Mouse (Mus musculus) hindbrain, embryonic 12.5 days (tissue): ENCODE measurements around the gene Usp8. TPM values are rescaled to one million over a fixed set of nuclear protein-coding genes. Genes with fewer than 3 reads are reported as not detected.

ENCODE experiments used
- ATAC-seq: fragments of 200-750 bp; cut with Nextera tagmentation; 2 replicates; pipeline ENCODE4 v1.8.0; 2017; ENCODE audit warnings: moderate TSS enrichment; ENCODE audit not compliant: low FRiP score
- H3K27ac ChIP-seq: fragments of 300-500 bp; sonication (generic); 2 replicates; pipeline ENCODE4 v1.5.1; 2016; ENCODE audit warnings: mild to moderate bottlenecking
- H3K27me3 ChIP-seq: fragments of 300-500 bp; sonication (generic); 2 replicates; pipeline ENCODE4 v1.6.1; 2016; ENCODE audit warnings: mild to moderate bottlenecking
- H3K36me3 ChIP-seq: fragments of 300-500 bp; sonication (generic); 2 replicates; pipeline ENCODE4 v1.6.1; 2016; ENCODE audit warnings: mild to moderate bottlenecking
- H3K4me1 ChIP-seq: fragments of 300-500 bp; sonication (generic); 2 replicates; pipeline ENCODE4 v1.6.1; 2016
- H3K4me2 ChIP-seq: fragments of 300-500 bp; sonication (generic); replicated peaks from 2 replicates; pipeline ENCODE4 v1.6.1; 2016; ENCODE audit warnings: mild to moderate bottlenecking
- H3K4me3 ChIP-seq: fragments of 300-500 bp; sonication (generic); 2 replicates; pipeline ENCODE4 v1.5.1; 2016; ENCODE audit warnings: mild to moderate bottlenecking
- H3K9ac ChIP-seq: fragments of 300-500 bp; sonication (generic); 2 replicates; pipeline ENCODE4 v1.6.1; 2016; ENCODE audit warnings: mild to moderate bottlenecking, moderate library complexity
- H3K9me3 ChIP-seq: fragments of 300-500 bp; sonication (generic); replicated peaks from 2 replicates; pipeline ENCODE4 v1.6.1; 2016; ENCODE audit warnings: mild to moderate bottlenecking
- WGBS: fragments of 180-500 bp; shearing (Covaris S2); methylation state at CpG from one replicate; pipeline ENCODE4 v1.1.7; 2016; 5-methylcytosine and 5-hydroxymethylcytosine counted together
- polyA plus RNA-seq: library from polyadenylated mRNA; unstranded; fragments of >200 nt; fragmentation: Nextera tagmentation; extraction: Ambion mirVana; gene quantifications from 2 replicates; pipeline ENCODE4 v1.2.1, GENCODE M21; 2016

Usp8 gene
- 40.0 and 44.6 TPM in 2 replicates for polyA plus RNA-seq

- Histone ChIP-seq H3K4me1 (peaks cover 10% of the 10 kb centered on the region), H3K27ac (peak within 1 kb of the TSS; percentile 76), H3K9ac (peak within 1 kb of the TSS; percentile 82), H3K4me2 (peak within 1 kb of the TSS; percentile 67), H3K9me3 (no peaks in the 10 kb centered on the region), H3K27me3 (peaks cover 10% of the 10 kb centered on the region), H3K36me3 (no peaks in the 10 kb centered on the region), H3K4me3 (peak within 1 kb of the TSS; percentile 80)
- ATAC-seq = peak; percentile 100
- 3% methylated on average over 47 of the region's 47 CpGs for WGBS
Measured at GRCm38 (mm10) chr2:126706759-126707437, at the start of gene Usp8. Usp8 (plus strand) TSS chr2:126707328.

GRCm38 (mm10) chr2:126663481-126663880, 43.6 kb upstream of the Usp8 start:
- Histone ChIP-seq H3K4me1 (no peaks in the 10 kb centered on the region), H3K9me3 (no peaks in the 10 kb centered on the region), H3K36me3 (no peaks in the 10 kb centered on the region), H3K4me2 (no peak overlapping the region), H3K4me3 (no peak overlapping the region), H3K9ac (no peak overlapping the region), H3K27ac (no peak overlapping the region), H3K27me3 (no peaks in the 10 kb centered on the region)
- 60% methylated on average over 4 of the region's 4 CpGs for WGBS
- no peak for ATAC-seq

GRCm38 (mm10) chr2:126665984-126666383, 41.1 kb upstream of the Usp8 start:
- ATAC-seq = no peak
- WGBS = over 99% methylated on average over 3 of the region's 3 CpGs
- no peaks in the 10 kb centered on the region for H3K27me3 ChIP-seq

GRCm38 (mm10) chr2:126668621-126669252, 38.4 kb upstream of the Usp8 start:
- Histone ChIP-seq H3K27me3 (no peaks in the 10 kb centered on the region), H3K4me3 (no peak overlapping the region), H3K9me3 (no peaks in the 10 kb centered on the region), H3K4me1 (peaks cover 18% of the 10 kb centered on the region), H3K27ac (no peak overlapping the region), H3K4me2 (no peak overlapping the region), H3K9ac (no peak overlapping the region), H3K36me3 (no peaks in the 10 kb centered on the region)
- WGBS = 91% methylated on average over 5 of the region's 5 CpGs
- no peak for ATAC-seq

More at GRCm38 (mm10) chr2:126665984-126666383, 41.1 kb upstream of the Usp8 start:
- Histone ChIP-seq H3K36me3 (no peaks in the 10 kb centered on the region), H3K9ac (no peak overlapping the region), H3K4me2 (no peak overlapping the region), H3K4me1 (no peaks in the 10 kb centered on the region), H3K9me3 (no peaks in the 10 kb centered on the region), H3K27ac (no peak overlapping the region), H3K4me3 (no peak overlapping the region)

- no peaks in the 10 kb centered on the region for H3K27me3 ChIP-seq
- WGBS = 74% methylated on average over 13 of the region's 13 CpGs
- no peak for ATAC-seq
- peaks cover 27% of the 10 kb centered on the region for H3K4me1 ChIP-seq
- H3K36me3 ChIP-seq = no peaks in the 10 kb centered on the region
- peak overlapping the region; percentile 61 for H3K4me2 ChIP-seq
- H3K27ac ChIP-seq = peak overlapping the region; percentile 100; the same call in 1 of the 2 replicates
- no peaks in the 10 kb centered on the region for H3K9me3 ChIP-seq
- H3K9ac ChIP-seq = peak overlapping the region; percentile 98
- H3K4me3 ChIP-seq = peak overlapping the region; percentile 97
Measured at GRCm38 (mm10) chr2:126673317-126674242, 33.5 kb upstream of the Usp8 start.

- Histone ChIP-seq H3K4me1 (peaks cover 27% of the 10 kb centered on the region), H3K4me2 (peak overlapping the region; percentile 61), H3K27ac (peak overlapping the region; percentile 100), H3K36me3 (peaks cover 6% of the 10 kb centered on the region; the same call in 1 of the 2 replicates), H3K4me3 (peak overlapping the region; percentile 97), H3K9ac (peak overlapping the region; percentile 98), H3K9me3 (no peaks in the 10 kb centered on the region), H3K27me3 (no peaks in the 10 kb centered on the region)
- peak; percentile 78 for ATAC-seq
- 1% methylated on average over 69 of the region's 77 CpGs for WGBS
Measured at GRCm38 (mm10) chr2:126674441-126675168, 32.5 kb upstream of the Usp8 start.

GRCm38 (mm10) chr2:126675169-126676121, 31.7 kb upstream of the Usp8 start:
- Histone ChIP-seq H3K9me3 (peaks cover 3% of the 10 kb centered on the region; the same call in 1 of the 2 replicates), H3K4me1 (peaks cover 27% of the 10 kb centered on the region), H3K9ac (peak overlapping the region; percentile 98), H3K27ac (peak overlapping the region; percentile 100), H3K4me3 (peak overlapping the region; percentile 97), H3K27me3 (no peaks in the 10 kb centered on the region), H3K4me2 (peak overlapping the region; percentile 61), H3K36me3 (peaks cover 6% of the 10 kb centered on the region; the same call in 1 of the 2 replicates)
- ATAC-seq = peak; percentile 94
- under 1% methylated on average over 95 of the region's 99 CpGs for WGBS

GRCm38 (mm10) chr2:126676122-126676515, 31.0 kb upstream of the Usp8 start, which contains the start of gene Gabpb1:
Gabpb1 (minus strand) TSS chr2:126676337.
- 24% methylated on average over 12 of the region's 12 CpGs for WGBS

GRCm38 (mm10) chr2:126677366-126677765, 29.8 kb upstream of the Usp8 start:
- H3K4me2 ChIP-seq = no peak overlapping the region
- no peak overlapping the region for H3K9ac ChIP-seq
- peaks cover 5% of the 10 kb centered on the region; the same call in 1 of the 2 replicates for H3K9me3 ChIP-seq
- H3K27me3 ChIP-seq = no peaks in the 10 kb centered on the region
- no peak overlapping the region for H3K27ac ChIP-seq
- peak overlapping the region; percentile 97; the same call in 1 of the 2 replicates for H3K4me3 ChIP-seq
- peaks cover 8% of the 10 kb centered on the region for H3K36me3 ChIP-seq
- peaks cover 23% of the 10 kb centered on the region for H3K4me1 ChIP-seq
- WGBS = 92% methylated on average over 1 of the region's 1 CpGs
- no peak for ATAC-seq

More at GRCm38 (mm10) chr2:126676122-126676515, 31.0 kb upstream of the Usp8 start, which contains the start of gene Gabpb1:
- no peak for ATAC-seq
- H3K9me3 ChIP-seq = peaks cover 5% of the 10 kb centered on the region; the same call in 1 of the 2 replicates
- peak within 1 kb of the TSS; percentile 98 for H3K9ac ChIP-seq
- H3K27ac ChIP-seq = peak within 1 kb of the TSS; percentile 100
- H3K27me3 ChIP-seq = no peaks in the 10 kb centered on the region
- H3K4me1 ChIP-seq = peaks cover 27% of the 10 kb centered on the region
- H3K4me3 ChIP-seq = peak within 1 kb of the TSS; percentile 97
- H3K36me3 ChIP-seq = peaks cover 6% of the 10 kb centered on the region; the same call in 1 of the 2 replicates
- H3K4me2 ChIP-seq = peak within 1 kb of the TSS; percentile 61

- Histone ChIP-seq H3K4me3 (no peak overlapping the region), H3K27ac (no peak overlapping the region), H3K27me3 (no peaks in the 10 kb centered on the region), H3K36me3 (peaks cover 18% of the 10 kb centered on the region), H3K9ac (no peak overlapping the region), H3K4me2 (no peak overlapping the region), H3K4me1 (no peaks in the 10 kb centered on the region), H3K9me3 (peaks cover 5% of the 10 kb centered on the region; the same call in 1 of the 2 replicates)
- no peak for ATAC-seq
- 79% methylated on average over 2 of the region's 2 CpGs for WGBS
Measured at GRCm38 (mm10) chr2:126682333-126682732, 24.8 kb upstream of the Usp8 start.
